Mouse (Mus musculus): Measurements from ENCODE around the gene Aspscr1. TPM values are rescaled to one million over a fixed set of nuclear protein-coding genes. Genes with fewer than 3 reads are reported as not detected.

Gene Aspscr1
- total RNA-seq, 2 experiments from 2014 or later: 31.2 to 32.4 TPM

- H3K4me3 ChIP-seq: peak overlapping the region; percentile 96
Measured at GRCm38 (mm10) chr11:120630881-120631725, 41.7 kb upstream of the Aspscr1 start.

GRCm38 (mm10) chr11:120631726-120632448, 40.9 kb upstream of the Aspscr1 start:
- DNase-seq: no peak
- intact Hi-C loops (cut with DNase I): no loop called here
- TF ChIP-seq CTCF (IDR thresholded peaks at IDR 0.05): no peak
- peak overlapping the region; percentile 98 for H3K27ac ChIP-seq
- H3K4me3 ChIP-seq: peak overlapping the region; percentile 96

More at GRCm38 (mm10) chr11:120630881-120631725, 41.7 kb upstream of the Aspscr1 start:
- intact Hi-C loops (cut with DNase I): no loop called here
- TF ChIP-seq CTCF (IDR thresholded peaks at IDR 0.05): no peak
- peak; percentile 32 for DNase-seq
- H3K27ac ChIP-seq: peak overlapping the region; percentile 98

- intact Hi-C loops (cut with DNase I): no loop called here
- H3K27ac ChIP-seq: peak overlapping the region; percentile 98
- peak; percentile 16; the same call in 1 of the 2 replicates for TF ChIP-seq CTCF (IDR thresholded peaks at IDR 0.05)
- H3K4me3 ChIP-seq: peak overlapping the region; percentile 96
- peak; percentile 91 for DNase-seq
Measured at GRCm38 (mm10) chr11:120632559-120633519, 39.9 kb upstream of the Aspscr1 start.

GRCm38 (mm10) chr11:120633520-120634343, 39.0 kb upstream of the Aspscr1 start, which contains the start of gene Mafg:
Gene Mafg (minus strand): TSS chr11:120633600.
- Histone ChIP-seq H3K4me3 (peak within 1 kb of the TSS; percentile 96), H3K27ac (peak within 1 kb of the TSS; percentile 98)
- TF ChIP-seq CTCF (IDR thresholded peaks at IDR 0.05): no peak
- intact Hi-C loops (cut with DNase I): no loop called here
- DNase-seq: peak; percentile 95

- DNase-seq: no peak
- Histone ChIP-seq H3K27ac (no peak overlapping the region), H3K4me3 (no peak overlapping the region)
- intact Hi-C loops (cut with DNase I): no loop called here
- TF ChIP-seq CTCF (IDR thresholded peaks at IDR 0.05): no peak
Measured at GRCm38 (mm10) chr11:120634810-120635209, 38.0 kb upstream of the Aspscr1 start.

GRCm38 (mm10) chr11:120641255-120641654, 31.5 kb upstream of the Aspscr1 start:
- intact Hi-C loops (cut with DNase I): no loop called here

GRCm38 (mm10) chr11:120641869-120642268, 30.9 kb upstream of the Aspscr1 start:
- no peak overlapping the region for H3K4me3 ChIP-seq
- no peak for DNase-seq
- intact Hi-C loops (cut with DNase I): no loop called here
- H3K27ac ChIP-seq: no peak overlapping the region
- TF ChIP-seq CTCF (IDR thresholded peaks at IDR 0.05): no peak

More at GRCm38 (mm10) chr11:120641255-120641654, 31.5 kb upstream of the Aspscr1 start:
- H3K27ac ChIP-seq: no peak overlapping the region
- no peak for TF ChIP-seq CTCF (IDR thresholded peaks at IDR 0.05)
- no peak for DNase-seq
- H3K4me3 ChIP-seq: no peak overlapping the region

GRCm38 (mm10) chr11:120642939-120643600, 29.7 kb upstream of the Aspscr1 start:
- intact Hi-C loops (cut with DNase I): no loop called here
- peak overlapping the region; percentile 85 for H3K27ac ChIP-seq
- TF ChIP-seq CTCF (IDR thresholded peaks at IDR 0.05): no peak
- DNase-seq: peak; percentile 54
- peak overlapping the region; percentile 76 for H3K4me3 ChIP-seq

GRCm38 (mm10) chr11:120643601-120643987, 29.2 kb upstream of the Aspscr1 start, which contains the start of gene Pycr1:
Gene Pycr1 (minus strand): TSS chr11:120643769.
- no peak for TF ChIP-seq CTCF (IDR thresholded peaks at IDR 0.05)
- intact Hi-C loops (cut with DNase I): no loop called here
- peak within 1 kb of the TSS; percentile 85 for H3K27ac ChIP-seq
- DNase-seq: peak; percentile 96
- H3K4me3 ChIP-seq: peak within 1 kb of the TSS; percentile 76

GRCm38 (mm10) chr11:120647047-120647830, 25.5 kb upstream of the Aspscr1 start:
- peak; percentile 56 for DNase-seq
- Histone ChIP-seq H3K27ac (peak overlapping the region; percentile 99), H3K4me3 (peak overlapping the region; percentile 76)
- no peak for TF ChIP-seq CTCF (IDR thresholded peaks at IDR 0.05)
- intact Hi-C loops (cut with DNase I): no loop called here

All from gastrocnemius, adult 2 months (tissue).